Mouse (Mus musculus) forebrain, embryonic 11.5 days (tissue): ENCODE measurements around the gene Prpf38a. TPM values are rescaled to one million over a fixed set of nuclear protein-coding genes. Genes with fewer than 3 reads are reported as not detected.

ENCODE experiments used
- polyA plus RNA-seq: library from polyadenylated mRNA; unstranded; fragments of >200 nt; fragmentation: Nextera tagmentation; extraction: Ambion mirVana; gene quantifications from 2 replicates; pipeline ENCODE4 v1.2.1, GENCODE M21; 2014

Prpf38a gene
- polyA plus RNA-seq, 1 experiment from 2014 or later = 125 TPM

Other genes starting within 250 kb of the Prpf38a start
- gene Shisal2a, start 196.0 kb downstream of the Prpf38a start, polyA plus RNA-seq = 1.7 and 3.0 TPM in 2 replicates
- 38.7 and 39.3 TPM in 2 replicates for gene Gpx7, start 172.4 kb downstream of the Prpf38a start, polyA plus RNA-seq
- 75.2 and 92.0 TPM in 2 replicates for gene Tut4, start 119.9 kb downstream of the Prpf38a start, polyA plus RNA-seq
- 19.3 and 21.2 TPM in 2 replicates for gene Orc1, start 87 bp upstream of the Prpf38a start, polyA plus RNA-seq
- 22.4 and 26.8 TPM in 2 replicates for gene Cc2d1b, start 40.6 kb upstream of the Prpf38a start, polyA plus RNA-seq
- gene 3110021N24Rik, start 140.3 kb upstream of the Prpf38a start, polyA plus RNA-seq = 1.5 and 2.1 TPM in 2 replicates
- gene Zfyve9, start 201.5 kb upstream of the Prpf38a start, polyA plus RNA-seq = 4.0 and 4.8 TPM in 2 replicates